Mouse (Mus musculus) G1E (cell line): Measurements from ENCODE around the gene Ankrd50. TPM values are rescaled to one million over a fixed set of nuclear protein-coding genes. Genes with fewer than 3 reads are reported as not detected.

Source experiments
- ATAC-seq: 2 replicates; pipeline ENCODE4 v1.8.0; 2016; ENCODE audit warnings: mild to moderate bottlenecking; ENCODE audit not compliant: insufficient number of reproducible peaks, poor library complexity, low FRiP score, severe bottlenecking; ENCODE audit errors: extremely low read depth
- DNase-seq: peaks from one replicate; pipeline ENCODE4 v3.0.0; 2012; ENCODE audit warnings: low spot score
- H3K27me3 ChIP-seq: 2 replicates; pipeline ENCODE4 v1.6.1; 2012; ENCODE audit warnings: mild to moderate bottlenecking, low read length, inconsistent platforms; ENCODE audit not compliant: insufficient read depth
- H3K36me3 ChIP-seq: replicated peaks from 2 replicates; pipeline ENCODE3; 2012; ENCODE audit warnings: mild to moderate bottlenecking, inconsistent platforms
- H3K4me1 ChIP-seq: 2 replicates; pipeline ENCODE4 v1.6.1; 2012; ENCODE audit warnings: low read depth, low read length, inconsistent platforms, mixed read lengths; ENCODE audit not compliant: insufficient read depth
- H3K4me3 ChIP-seq: 2 replicates; pipeline ENCODE4 v1.5.1; 2012; ENCODE audit warnings: low read depth, mild to moderate bottlenecking, inconsistent platforms, low read length, moderate library complexity, mixed read lengths
- H3K9me3 ChIP-seq: replicated peaks from 2 replicates; pipeline ENCODE4 v1.6.1; 2012; ENCODE audit warnings: inconsistent platforms
- CTCF ChIP-seq: IDR thresholded peaks from 2 replicates; pipeline ENCODE4 v1.5.1; 2012; ENCODE audit warnings: low read depth, low read length, inconsistent platforms, mixed read lengths
- GATA1 ChIP-seq: IDR thresholded peaks from 2 replicates; pipeline ENCODE4 v1.6.1; 2012; ENCODE audit warnings: borderline replicate concordance, low read length, inconsistent platforms, mixed read lengths
- GATA2 ChIP-seq: IDR thresholded peaks from 2 replicates; pipeline ENCODE4 v1.6.1; 2012; ENCODE audit warnings: low read depth, low read length, inconsistent platforms, borderline replicate concordance
- POLR2AphosphoS5 ChIP-seq: IDR thresholded peaks from 2 replicates; pipeline ENCODE4 v1.6.1; 2012; ENCODE audit warnings: low read depth, low read length, inconsistent platforms; ENCODE audit not compliant: insufficient replicate concordance
- TAL1 ChIP-seq: conservative IDR thresholded peaks from 2 replicates; pipeline ENCODE4 v1.6.1; 2012; ENCODE audit warnings: low read depth, low read length, inconsistent platforms, mixed read lengths
- polyA plus RNA-seq: library from polyadenylated mRNA; stranded (reverse); fragments of >175 nt; gene quantifications from 2 replicates; pipeline ENCODE4 v1.2.3, GENCODE M21; 2012
- total RNA-seq, 2 experiments: library from RNA; stranded (forward) in 1 of 2; stranded (reverse) in 1 of 2; fragments of 200-1000 nt in 1 of 2; fragments of >200 nt in 1 of 2; fragmentation: Nextera tagmentation in 1 of 2; gene quantifications; 2 replicates each; pipeline ENCODE4 v1.2.3; 2014 to 2017

Gene Ankrd50
- total and polyA plus RNA-seq, 3 experiments = 1.5 to 6.7 (median 2.8) TPM

GRCm38 (mm10) chr3:38431042-38431441 lies 53.6 kb downstream of the Ankrd50 start:
- Histone ChIP-seq H3K27me3 (no peaks in the 10 kb centered on the region), H3K4me3 (no peak overlapping the region), H3K9me3 (no peaks in the 10 kb centered on the region), H3K36me3 (no peaks in the 10 kb centered on the region), H3K4me1 (no peaks in the 10 kb centered on the region)
- TF ChIP-seq TAL1 = no peak
- no peak for TF ChIP-seq GATA1
- no peak for TF ChIP-seq POLR2AphosphoS5
- no peak for TF ChIP-seq CTCF
- DNase-seq = no peak
- no peak for ATAC-seq

DNA sequence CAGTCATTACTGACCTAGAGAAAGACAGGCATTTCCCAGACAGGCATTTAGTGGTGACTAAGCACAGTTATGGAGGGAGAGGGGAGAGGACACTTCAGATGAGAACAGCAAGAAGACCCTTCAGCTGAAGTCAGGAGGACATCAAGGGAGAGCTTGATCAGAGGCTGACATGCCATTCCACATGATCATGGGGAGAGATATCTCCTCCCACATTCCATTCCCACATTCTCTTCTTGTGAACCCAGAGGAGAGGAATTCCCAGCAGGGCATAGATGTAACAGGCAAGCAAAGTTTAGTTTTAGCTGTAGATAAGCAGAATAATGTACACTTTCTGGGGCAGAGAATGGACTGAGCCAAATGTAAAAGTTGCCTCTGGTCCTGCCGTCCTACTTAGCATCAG lies 57.4 kb downstream of the Ankrd50 start:
- no peak for TF ChIP-seq GATA2
- TF ChIP-seq GATA1 = no peak
- TF ChIP-seq TAL1 = no peak
- no peak for TF ChIP-seq CTCF
- no peak for TF ChIP-seq POLR2AphosphoS5
- DNase-seq (no peak), ATAC-seq (no peak)
- Histone ChIP-seq H3K36me3 (no peaks in the 10 kb centered on the region), H3K27me3 (no peaks in the 10 kb centered on the region), H3K9me3 (no peaks in the 10 kb centered on the region), H3K4me1 (no peaks in the 10 kb centered on the region), H3K4me3 (no peak overlapping the region)

DNA sequence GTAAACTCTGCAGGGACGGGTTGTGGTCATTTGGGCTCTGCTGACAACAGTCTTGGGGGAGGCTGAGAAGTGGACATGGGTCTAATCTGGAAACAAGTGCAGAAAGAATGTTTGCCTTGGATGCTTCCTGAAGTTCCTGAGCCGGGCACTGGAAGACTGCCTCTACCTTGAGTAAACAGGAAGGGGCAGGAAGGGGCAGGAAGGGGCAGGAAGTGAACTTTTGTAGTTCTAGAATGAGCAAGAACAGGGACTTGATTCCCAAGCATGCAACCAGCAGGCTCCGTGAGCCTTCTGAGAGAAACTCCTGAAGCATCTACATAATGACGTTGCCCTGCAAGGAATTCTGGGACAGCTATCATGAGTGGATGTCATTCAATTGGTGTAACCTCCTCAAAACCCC lies 60.7 kb downstream of the Ankrd50 start:
- no peak for TF ChIP-seq GATA1
- Histone ChIP-seq H3K4me3 (no peak overlapping the region), H3K4me1 (no peaks in the 10 kb centered on the region), H3K9me3 (no peaks in the 10 kb centered on the region), H3K27me3 (no peaks in the 10 kb centered on the region), H3K36me3 (no peaks in the 10 kb centered on the region)
- no peak for DNase-seq
- ATAC-seq = no peak

- Histone ChIP-seq H3K4me1 (no peaks in the 10 kb centered on the region), H3K27me3 (no peaks in the 10 kb centered on the region), H3K9me3 (no peaks in the 10 kb centered on the region), H3K36me3 (no peaks in the 10 kb centered on the region), H3K4me3 (no peak overlapping the region)
- DNase-seq = no peak
- no peak for ATAC-seq
- TF ChIP-seq GATA1 = no peak
- no peak for TF ChIP-seq TAL1
- TF ChIP-seq POLR2AphosphoS5 = no peak
- no peak for TF ChIP-seq CTCF
- TF ChIP-seq GATA2 = no peak
These were observed 64.7 kb downstream of the Ankrd50 start for GRCm38 (mm10) chr3:38419896-38420295.

DNA sequence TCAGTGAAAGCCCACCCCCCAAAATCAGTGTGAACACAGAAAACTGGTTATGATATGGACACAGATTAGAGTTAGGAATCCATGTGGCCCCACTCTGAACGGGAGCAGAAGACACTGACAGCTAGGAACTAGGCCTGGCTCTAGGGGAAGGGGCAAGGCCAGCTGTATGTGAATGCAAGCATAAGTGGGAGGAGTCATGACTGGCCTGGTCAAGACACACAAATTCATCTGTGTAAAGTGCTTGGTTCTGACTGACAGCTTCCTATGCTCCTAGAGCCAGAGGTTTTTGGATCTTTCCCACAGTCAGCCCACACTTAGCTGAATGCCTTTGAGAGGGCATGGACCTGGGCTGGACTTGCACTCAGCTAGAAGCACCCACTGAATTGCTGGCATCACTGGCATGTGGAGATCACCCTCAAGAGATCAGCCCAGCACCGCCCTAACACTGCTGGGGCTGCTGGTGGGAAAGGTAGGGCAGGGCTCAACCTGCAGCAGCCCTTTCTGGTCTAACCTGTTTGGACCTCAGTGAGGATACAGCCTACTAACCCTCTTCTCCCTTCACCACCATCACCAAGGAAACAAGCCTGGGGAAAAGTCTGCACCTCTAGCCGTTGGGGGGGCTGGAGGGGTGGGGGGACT lies 69.2 kb downstream of the Ankrd50 start:
- no peak for TF ChIP-seq CTCF
- TF ChIP-seq GATA2 = no peak
- TF ChIP-seq TAL1 = no peak
- no peak for TF ChIP-seq GATA1
- no peak for TF ChIP-seq POLR2AphosphoS5
- Histone ChIP-seq H3K36me3 (no peaks in the 10 kb centered on the region), H3K27me3 (no peaks in the 10 kb centered on the region), H3K4me1 (no peaks in the 10 kb centered on the region), H3K9me3 (no peaks in the 10 kb centered on the region), H3K4me3 (no peak overlapping the region)
- ATAC-seq (no peak), DNase-seq (no peak)
